Mouse (Mus musculus) induced T-regulatory cell, adult 2 months (primary cell): ENCODE measurements around the gene Slfn8.
"Not testable (repeated sequence)": the region's sequence is repeated elsewhere in the genome, so short reads cannot be mapped to it uniquely, and the experiment has no call there.

Source experiments
- DNase-seq: peaks from one replicate; pipeline ENCODE4 v3.0.0-alpha.2; 2012; ENCODE audit warnings: low read depth

Slfn8 gene

DNA sequence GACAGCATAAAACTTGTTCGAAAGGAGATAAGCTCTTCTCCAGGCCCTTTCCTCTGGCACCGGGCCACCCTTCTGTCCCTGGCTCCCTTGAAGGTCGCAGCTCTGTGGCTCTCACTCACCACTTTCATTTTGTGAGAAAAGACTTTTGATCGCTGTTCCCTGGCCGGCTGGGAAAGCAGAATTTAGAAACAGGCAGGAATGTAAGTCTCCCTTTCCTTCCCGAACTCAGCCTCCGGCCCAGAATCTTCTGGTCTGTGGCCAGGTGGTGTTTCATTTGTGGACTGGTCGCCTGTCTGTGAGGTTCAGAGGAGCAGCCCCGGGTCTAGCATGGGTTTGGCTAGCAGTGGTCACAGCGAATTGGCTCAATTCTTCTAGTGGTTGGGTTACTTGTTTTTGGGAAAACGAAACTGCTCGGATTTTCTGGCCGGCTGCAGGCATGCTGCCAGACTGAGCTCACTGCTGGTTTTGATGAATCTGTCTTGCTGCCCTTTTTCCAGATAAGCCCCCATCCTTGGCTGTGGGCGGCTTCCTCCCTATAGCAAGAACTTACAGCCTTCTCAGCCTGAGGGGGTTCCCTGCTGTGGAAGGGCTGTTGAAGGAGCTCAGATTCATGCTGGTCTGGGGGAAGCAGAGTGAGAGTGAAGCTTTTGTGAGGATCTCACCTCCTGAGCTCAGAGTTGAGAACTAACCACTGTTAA is 29.0 kb downstream of the Slfn8 start, which contains the start of gene Slfn9:
Slfn9 (minus strand) TSS at position 362 of the 698 bp plus-strand sequence.
- DNase-seq, result peak; percentile 67

- peak; percentile 70 for DNase-seq
These were observed 29.8 kb downstream of the Slfn8 start for GRCm38 (mm10) chr11:82990612-82991385.

DNA sequence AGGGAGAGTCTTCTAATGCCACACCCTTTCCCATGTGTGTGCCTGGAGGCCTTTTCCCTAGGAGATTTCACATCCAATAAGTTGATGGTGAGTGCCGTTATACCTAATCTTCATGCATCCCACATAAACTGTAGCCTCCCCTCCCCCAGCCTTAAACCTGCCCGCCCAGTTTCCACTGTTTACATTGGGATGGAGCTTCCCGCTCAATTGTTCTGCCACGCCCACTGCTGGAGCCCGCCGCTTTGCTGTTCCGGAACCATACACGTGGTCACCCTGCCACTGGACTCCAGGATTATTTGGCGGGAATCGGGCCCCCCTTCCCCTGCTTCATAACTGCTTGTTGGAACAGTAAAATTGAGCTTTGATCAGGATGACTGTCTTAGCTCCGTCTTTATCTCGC is 31.3 kb downstream of the Slfn8 start:
- no peak for DNase-seq

GRCm38 (mm10) chr11:82987621-82988020 is 33.0 kb downstream of the Slfn8 start:
- DNase-seq, result no peak

DNA sequence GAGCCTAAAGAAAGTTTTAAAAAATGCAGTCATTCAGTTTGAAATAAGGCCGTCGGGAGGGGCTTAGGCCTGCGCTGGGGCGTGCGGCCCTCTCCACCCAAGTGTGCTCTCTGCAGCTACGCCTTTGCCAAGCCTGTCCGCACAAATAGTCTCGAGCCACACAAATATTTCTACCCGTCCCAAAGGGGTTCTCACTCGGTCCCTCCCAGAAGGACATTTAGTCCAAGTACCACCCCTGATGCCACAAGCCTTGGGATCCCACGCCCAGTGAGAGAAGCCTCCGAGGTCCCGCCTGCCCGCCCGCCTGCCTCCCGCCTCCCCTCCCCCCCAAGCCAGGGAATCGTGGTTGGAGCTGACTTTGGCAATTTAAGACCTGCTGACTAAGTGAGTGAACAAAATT is 37.4 kb downstream of the Slfn8 start:
- no peak for DNase-seq

GRCm38 (mm10) chr11:82982409-82982808 is 38.2 kb downstream of the Slfn8 start:
- not testable (repeated sequence) for DNase-seq

DNA sequence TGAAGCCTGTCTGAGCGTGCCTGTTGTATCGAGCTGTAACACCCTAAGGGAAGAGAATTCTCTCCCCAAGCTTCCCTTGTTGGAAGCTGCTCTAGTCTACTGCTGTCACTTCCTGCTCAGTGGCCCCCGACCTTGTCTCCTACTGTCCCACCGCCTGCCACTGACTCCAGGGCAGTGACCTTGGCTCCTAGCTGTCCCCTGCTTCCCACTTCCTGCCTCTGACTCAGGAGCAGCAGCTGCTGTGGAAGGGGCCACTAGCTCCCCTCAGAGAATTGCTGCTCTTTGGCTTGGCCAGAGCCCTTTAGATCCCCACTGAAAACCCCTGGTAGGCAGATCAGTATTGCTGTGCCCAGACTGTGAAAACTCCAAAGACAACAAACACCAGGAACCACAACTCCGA is 46.7 kb downstream of the Slfn8 start:
- no peak for DNase-seq

DNA sequence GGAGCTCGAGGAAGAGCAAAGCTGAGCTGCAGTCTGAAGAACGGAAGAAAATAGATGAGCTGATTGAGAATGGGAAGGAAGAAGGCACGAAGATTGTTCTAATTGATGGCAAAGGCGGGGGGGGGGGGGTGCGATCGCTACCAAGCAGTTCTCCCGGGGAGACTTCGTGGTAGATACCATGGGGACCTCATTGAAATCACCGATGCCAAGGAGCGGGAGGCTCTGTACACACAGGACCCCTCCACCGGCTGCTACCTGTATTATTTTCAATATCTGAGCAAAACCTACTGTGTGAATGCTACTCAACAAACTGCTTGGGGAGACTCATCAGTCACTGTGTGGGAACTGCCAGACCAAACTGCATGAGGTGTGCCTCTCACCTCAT is 49.0 kb downstream of the Slfn8 start:
- DNase-seq, result no peak

DNA sequence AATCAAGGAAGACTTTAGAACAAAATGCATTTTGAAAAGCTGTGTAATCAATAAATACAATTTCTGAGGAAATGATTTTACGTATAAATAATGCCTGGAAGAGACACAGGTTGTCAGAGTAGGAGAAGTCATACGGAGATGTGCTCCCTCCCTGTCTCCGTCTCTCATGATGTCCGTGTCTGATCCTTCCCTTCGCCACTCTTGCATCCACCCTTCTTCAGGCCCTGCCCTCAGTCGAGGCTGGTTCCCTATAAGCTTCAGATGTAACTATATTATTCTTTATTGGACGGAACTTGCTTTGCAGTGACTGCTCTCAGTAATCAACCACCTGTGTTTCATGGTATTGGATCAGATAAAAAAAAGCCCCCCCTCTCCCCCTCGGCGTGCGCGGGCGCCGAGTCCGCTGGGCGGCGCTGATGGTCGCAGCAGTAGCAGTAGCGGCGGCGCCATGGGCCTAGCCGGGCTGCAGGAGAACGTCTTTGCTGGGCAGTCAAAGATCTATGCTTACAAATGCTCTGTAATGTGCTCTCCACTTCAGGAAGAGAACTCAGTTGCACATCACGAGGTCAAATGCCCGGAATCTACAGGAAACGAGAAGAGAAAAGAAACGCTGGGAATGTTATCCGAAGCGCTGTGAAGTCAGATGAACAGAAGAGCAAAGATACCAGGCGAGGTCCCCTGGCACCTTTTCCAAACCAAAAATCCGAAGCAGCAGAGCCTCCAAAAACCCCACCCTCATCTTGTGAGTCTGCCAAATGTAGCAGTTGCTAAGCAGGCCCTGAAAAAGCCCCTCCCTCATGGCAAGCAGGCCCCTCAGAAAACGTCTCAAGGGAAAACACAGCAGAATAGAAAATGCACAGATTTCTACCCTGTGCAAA is 49.7 kb downstream of the Slfn8 start:
- no peak for DNase-seq

DNA sequence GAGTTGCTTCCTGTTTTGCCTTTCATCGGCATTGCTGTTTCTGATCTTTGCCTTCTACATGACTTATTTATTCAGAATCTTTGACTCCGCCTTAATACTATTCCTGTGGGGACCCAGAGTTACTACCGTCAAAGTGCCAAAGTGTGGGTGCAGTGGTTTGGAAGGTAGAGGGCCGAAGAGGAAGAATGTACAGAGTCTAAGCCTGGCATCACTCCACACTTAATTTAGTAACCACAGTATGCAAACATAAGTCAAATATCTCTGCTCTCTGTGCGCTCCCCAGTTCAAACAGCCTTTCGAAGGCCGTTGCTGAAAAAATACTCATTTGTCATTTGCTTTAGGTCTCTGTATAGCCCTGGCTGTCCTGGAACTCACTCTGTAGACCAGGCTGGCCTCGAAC is 58.4 kb downstream of the Slfn8 start:
- DNase-seq, result peak; percentile 36

- peak; percentile 34 for DNase-seq
These were observed 58.9 kb downstream of the Slfn8 start for GRCm38 (mm10) chr11:82961743-82962142.

DNA sequence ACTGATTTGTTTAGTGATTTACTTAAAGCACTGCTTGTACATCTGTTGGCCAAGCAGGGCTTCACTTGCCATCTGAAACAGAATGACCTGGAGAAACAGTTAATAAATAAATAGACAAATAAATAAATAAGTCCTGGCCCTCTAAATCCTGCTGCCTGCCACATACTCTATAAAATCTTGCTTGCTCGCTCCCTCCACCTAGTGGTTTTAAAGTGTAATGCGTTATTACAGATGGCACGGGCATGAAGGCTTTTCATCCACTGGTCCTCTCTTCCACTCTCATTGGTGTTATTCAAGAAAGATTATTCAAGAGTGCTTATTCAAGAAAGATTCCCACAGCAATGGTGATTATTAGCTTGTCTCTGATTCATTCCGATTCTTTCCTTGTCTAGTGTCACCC is 61.0 kb downstream of the Slfn8 start:
- DNase-seq, result peak; percentile 77

DNA sequence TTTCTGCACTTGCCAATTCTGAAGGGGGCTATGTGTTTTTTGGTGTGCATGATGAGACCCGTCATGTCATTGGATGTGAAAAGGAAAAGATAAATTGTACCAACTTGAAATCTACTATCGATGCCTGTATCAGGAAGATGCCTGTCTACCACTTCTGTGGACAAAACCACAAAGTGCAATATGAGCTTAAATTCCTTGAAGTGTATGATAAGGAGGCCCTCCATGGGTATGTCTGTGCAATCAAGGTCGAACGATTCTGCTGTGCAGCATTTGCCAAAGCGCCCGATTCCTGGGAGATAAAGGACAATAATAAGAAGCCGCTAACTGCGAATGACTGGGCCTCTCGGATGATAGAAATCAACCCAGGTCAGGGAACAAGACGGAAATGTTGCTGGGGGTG is 63.7 kb downstream of the Slfn8 start:
- no peak for DNase-seq

DNA sequence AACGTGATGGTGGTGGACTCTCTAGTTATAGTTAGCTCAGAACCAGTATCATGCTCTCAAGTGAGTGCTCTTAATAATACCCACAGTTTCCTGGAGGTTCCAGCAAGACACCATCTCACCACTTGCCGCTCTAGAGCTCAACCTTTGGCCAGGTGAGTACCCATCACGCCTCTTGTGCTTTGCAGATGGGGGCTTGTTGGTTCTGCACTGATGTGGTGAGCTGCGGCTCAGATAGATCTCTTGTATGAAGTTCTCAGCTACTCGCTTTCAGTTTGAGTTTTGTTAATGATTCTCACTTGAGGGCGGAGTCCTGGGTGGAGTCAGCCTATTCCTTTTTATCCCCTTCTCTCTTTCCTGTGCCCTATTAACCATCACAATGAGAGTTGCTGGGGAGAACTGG is 66.0 kb downstream of the Slfn8 start:
- DNase-seq, result peak; percentile 61

- DNase-seq, result peak; percentile 78
These were observed 67.7 kb downstream of the Slfn8 start for GRCm38 (mm10) chr11:82952612-82953542.
